Mouse (Mus musculus): Measurements from ENCODE around the gene Gab2.
"Not testable (repeated sequence)": the region's sequence is repeated elsewhere in the genome, so short reads cannot be mapped to it uniquely, and the experiment has no call there.

Gene Gab2

GRCm38 (mm10) chr7:97151082-97151813, 69.9 kb downstream of the Gab2 start:
- DNase-seq, result no peak

GRCm38 (mm10) chr7:97154756-97155487, 73.5 kb downstream of the Gab2 start:
- DNase-seq, result peak; percentile 32

- no peak for DNase-seq
Measured at GRCm38 (mm10) chr7:97164261-97164660, 82.9 kb downstream of the Gab2 start.

- no peak for DNase-seq
Measured at GRCm38 (mm10) chr7:97171089-97171488, 89.7 kb downstream of the Gab2 start.

- DNase-seq, result no peak
Measured at GRCm38 (mm10) chr7:97171719-97172118, 90.3 kb downstream of the Gab2 start.

- DNase-seq, result peak; percentile 22
Measured at GRCm38 (mm10) chr7:97172126-97172525, 90.7 kb downstream of the Gab2 start.

- no peak for DNase-seq
Measured at GRCm38 (mm10) chr7:97181931-97182330, 100.5 kb downstream of the Gab2 start.

- DNase-seq, result no peak
Measured at GRCm38 (mm10) chr7:97183426-97183825, 102.0 kb downstream of the Gab2 start.

GRCm38 (mm10) chr7:97184005-97184404, 102.6 kb downstream of the Gab2 start:
- DNase-seq, result peak; percentile 51

- no peak for DNase-seq
Measured at GRCm38 (mm10) chr7:97187387-97188081, 106.1 kb downstream of the Gab2 start.

- DNase-seq, result no peak
Measured at GRCm38 (mm10) chr7:97189116-97189515, 107.7 kb downstream of the Gab2 start.

GRCm38 (mm10) chr7:97203907-97204306, 122.5 kb downstream of the Gab2 start:
- no peak for DNase-seq

GRCm38 (mm10) chr7:97208811-97209549, 127.6 kb downstream of the Gab2 start:
- no peak for DNase-seq

GRCm38 (mm10) chr7:97210064-97210685, 128.8 kb downstream of the Gab2 start:
- DNase-seq, result no peak

GRCm38 (mm10) chr7:97211117-97211516, 129.7 kb downstream of the Gab2 start:
- DNase-seq, result peak; percentile 23

GRCm38 (mm10) chr7:97223836-97224235, 142.4 kb downstream of the Gab2 start:
- DNase-seq, result no peak

- DNase-seq, result no peak
Measured at GRCm38 (mm10) chr7:97245261-97245949, 164.0 kb downstream of the Gab2 start.

- not testable (repeated sequence) for DNase-seq
Measured at GRCm38 (mm10) chr7:97245950-97246578, 164.7 kb downstream of the Gab2 start.

- DNase-seq, result no peak
Measured at GRCm38 (mm10) chr7:97247661-97248060, 166.3 kb downstream of the Gab2 start.

GRCm38 (mm10) chr7:97248136-97248535, 166.8 kb downstream of the Gab2 start:
- DNase-seq, result no peak

- no peak for DNase-seq
Measured at GRCm38 (mm10) chr7:97251638-97252037, 170.3 kb downstream of the Gab2 start.

Measured in liver (tissue).